Mouse (Mus musculus): ENCODE data around the gene Myo5a. TPM values are rescaled to one million over a fixed set of nuclear protein-coding genes. Genes with fewer than 3 reads are reported as not detected.

Myo5a gene
- polyA plus RNA-seq, 1 experiment from 2014 or later = 15.0 TPM

GRCm38 (mm10) chr9:75238179-75238578 lies 167.4 kb downstream of the Myo5a start:
- Histone ChIP-seq H3K4me2 (no peak overlapping the region), H3K4me1 (ENCODE audit: control insufficient read depth, insufficient read depth, low read length) (no peaks in the 10 kb centered on the region), H3K9me3 (replicated peaks; ENCODE audit: control insufficient read depth, low read length) (no peaks in the 10 kb centered on the region), H3K27me3 (ENCODE audit: control insufficient read depth, insufficient read depth, low read length) (peaks cover 8% of the 10 kb centered on the region), H3K27ac (ENCODE audit: low read depth, low read length) (no peak overlapping the region), H3K9ac (ENCODE audit: low read depth, low read length) (no peak overlapping the region), H3K4me3 (ENCODE audit: low read depth, low read length) (no peak overlapping the region), H3K36me3 (ENCODE audit: control insufficient read depth, insufficient read depth, low read length) (no peaks in the 10 kb centered on the region)
- ATAC-seq (replicated peaks; ENCODE audit: insufficient number of reproducible peaks, low FRiP score, low TSS enrichment) = no peak
- WGBS (ENCODE audit: insufficient replicate concordance) = 68% methylated on average over 3 of the region's 3 CpGs

GRCm38 (mm10) chr9:75243052-75243451 lies 172.2 kb downstream of the Myo5a start:
- Histone ChIP-seq H3K9me3 (replicated peaks; ENCODE audit: control insufficient read depth, low read length) (no peaks in the 10 kb centered on the region), H3K4me1 (ENCODE audit: control insufficient read depth, insufficient read depth, low read length) (peaks cover 5% of the 10 kb centered on the region), H3K9ac (ENCODE audit: low read depth, low read length) (no peak overlapping the region), H3K4me3 (ENCODE audit: low read depth, low read length) (no peak overlapping the region), H3K27ac (ENCODE audit: low read depth, low read length) (no peak overlapping the region), H3K27me3 (ENCODE audit: control insufficient read depth, insufficient read depth, low read length) (no peaks in the 10 kb centered on the region), H3K4me2 (no peak overlapping the region), H3K36me3 (ENCODE audit: control insufficient read depth, insufficient read depth, low read length) (no peaks in the 10 kb centered on the region)
- WGBS (ENCODE audit: insufficient replicate concordance) = 54% methylated on average over 6 of the region's 6 CpGs
- no peak for ATAC-seq (replicated peaks; ENCODE audit: insufficient number of reproducible peaks, low FRiP score, low TSS enrichment)

GRCm38 (mm10) chr9:75243730-75244406 lies 173.1 kb downstream of the Myo5a start:
- Histone ChIP-seq H3K36me3 (ENCODE audit: control insufficient read depth, insufficient read depth, low read length) (no peaks in the 10 kb centered on the region), H3K27ac (ENCODE audit: low read depth, low read length) (no peak overlapping the region), H3K9me3 (replicated peaks; ENCODE audit: control insufficient read depth, low read length) (no peaks in the 10 kb centered on the region), H3K27me3 (ENCODE audit: control insufficient read depth, insufficient read depth, low read length) (no peaks in the 10 kb centered on the region), H3K9ac (ENCODE audit: low read depth, low read length) (no peak overlapping the region), H3K4me2 (no peak overlapping the region), H3K4me3 (ENCODE audit: low read depth, low read length) (no peak overlapping the region), H3K4me1 (ENCODE audit: control insufficient read depth, insufficient read depth, low read length) (peaks cover 5% of the 10 kb centered on the region)
- WGBS (ENCODE audit: insufficient replicate concordance) = 14% methylated on average over 5 of the region's 5 CpGs
- ATAC-seq (replicated peaks; ENCODE audit: insufficient number of reproducible peaks, low FRiP score, low TSS enrichment) = no peak

- Histone ChIP-seq H3K4me2 (no peak overlapping the region), H3K9ac (ENCODE audit: low read depth, low read length) (no peak overlapping the region), H3K9me3 (replicated peaks; ENCODE audit: control insufficient read depth, low read length) (no peaks in the 10 kb centered on the region), H3K36me3 (ENCODE audit: control insufficient read depth, insufficient read depth, low read length) (no peaks in the 10 kb centered on the region), H3K27ac (ENCODE audit: low read depth, low read length) (no peak overlapping the region), H3K4me1 (ENCODE audit: control insufficient read depth, insufficient read depth, low read length) (peaks cover 5% of the 10 kb centered on the region), H3K4me3 (ENCODE audit: low read depth, low read length) (no peak overlapping the region), H3K27me3 (ENCODE audit: control insufficient read depth, insufficient read depth, low read length) (no peaks in the 10 kb centered on the region)
- WGBS (ENCODE audit: insufficient replicate concordance) = 71% methylated on average over 4 of the region's 4 CpGs
- no peak for ATAC-seq (replicated peaks; ENCODE audit: insufficient number of reproducible peaks, low FRiP score, low TSS enrichment)
Observed at GRCm38 (mm10) chr9:75244527-75244926, 173.7 kb downstream of the Myo5a start.

- no peak overlapping the region for H3K4me3 ChIP-seq (ENCODE audit: low read depth, low read length)
- no peaks in the 10 kb centered on the region for H3K36me3 ChIP-seq (ENCODE audit: control insufficient read depth, insufficient read depth, low read length)
- no peak overlapping the region for H3K4me2 ChIP-seq
- H3K4me1 ChIP-seq (ENCODE audit: control insufficient read depth, insufficient read depth, low read length) = peaks cover 5% of the 10 kb centered on the region
- ATAC-seq (replicated peaks; ENCODE audit: insufficient number of reproducible peaks, low FRiP score, low TSS enrichment) = no peak
- H3K27ac ChIP-seq (ENCODE audit: low read depth, low read length) = no peak overlapping the region
- H3K27me3 ChIP-seq (ENCODE audit: control insufficient read depth, insufficient read depth, low read length) = no peaks in the 10 kb centered on the region
- no peak overlapping the region for H3K9ac ChIP-seq (ENCODE audit: low read depth, low read length)
- no peaks in the 10 kb centered on the region for H3K9me3 ChIP-seq (replicated peaks; ENCODE audit: control insufficient read depth, low read length)
- 79% methylated on average over 13 of the region's 13 CpGs for WGBS (ENCODE audit: insufficient replicate concordance)
Observed at GRCm38 (mm10) chr9:75246080-75246930, 175.5 kb downstream of the Myo5a start.

GRCm38 (mm10) chr9:75247870-75248269 lies 177.1 kb downstream of the Myo5a start:
- Histone ChIP-seq H3K9me3 (replicated peaks; ENCODE audit: control insufficient read depth, low read length) (no peaks in the 10 kb centered on the region), H3K27ac (ENCODE audit: low read depth, low read length) (no peak overlapping the region), H3K9ac (ENCODE audit: low read depth, low read length) (no peak overlapping the region), H3K36me3 (ENCODE audit: control insufficient read depth, insufficient read depth, low read length) (no peaks in the 10 kb centered on the region), H3K4me1 (ENCODE audit: control insufficient read depth, insufficient read depth, low read length) (peaks cover 5% of the 10 kb centered on the region), H3K4me3 (ENCODE audit: low read depth, low read length) (no peak overlapping the region), H3K27me3 (ENCODE audit: control insufficient read depth, insufficient read depth, low read length) (no peaks in the 10 kb centered on the region), H3K4me2 (no peak overlapping the region)
- no peak for ATAC-seq (replicated peaks; ENCODE audit: insufficient number of reproducible peaks, low FRiP score, low TSS enrichment)
- 85% methylated on average over 6 of the region's 6 CpGs for WGBS (ENCODE audit: insufficient replicate concordance)

- Histone ChIP-seq H3K27me3 (ENCODE audit: control insufficient read depth, insufficient read depth, low read length) (no peaks in the 10 kb centered on the region), H3K4me3 (ENCODE audit: low read depth, low read length) (no peak overlapping the region), H3K4me2 (no peak overlapping the region), H3K9me3 (replicated peaks; ENCODE audit: control insufficient read depth, low read length) (no peaks in the 10 kb centered on the region), H3K4me1 (ENCODE audit: control insufficient read depth, insufficient read depth, low read length) (peaks cover 5% of the 10 kb centered on the region), H3K9ac (ENCODE audit: low read depth, low read length) (no peak overlapping the region), H3K36me3 (ENCODE audit: control insufficient read depth, insufficient read depth, low read length) (no peaks in the 10 kb centered on the region), H3K27ac (ENCODE audit: low read depth, low read length) (no peak overlapping the region)
- 71% methylated on average over 1 of the region's 1 CpGs for whole genome bisulfite sequencing (ENCODE audit: insufficient replicate concordance)
- ATAC-seq (replicated peaks; ENCODE audit: insufficient number of reproducible peaks, low FRiP score, low TSS enrichment) = no peak
Observed at GRCm38 (mm10) chr9:75248359-75248758, 177.5 kb downstream of the Myo5a start.

- no peak overlapping the region; the same call in 1 of the 2 replicates for H3K9ac ChIP-seq (ENCODE audit: low read depth, low read length)
- no peak overlapping the region for H3K4me3 ChIP-seq (ENCODE audit: low read depth, low read length)
Observed at GRCm38 (mm10) chr9:75248874-75249273, 178.1 kb downstream of the Myo5a start.

More at GRCm38 (mm10) chr9:75248874-75249273, 178.1 kb downstream of the Myo5a start:
- Histone ChIP-seq H3K27me3 (ENCODE audit: control insufficient read depth, insufficient read depth, low read length) (no peaks in the 10 kb centered on the region), H3K36me3 (ENCODE audit: control insufficient read depth, insufficient read depth, low read length) (no peaks in the 10 kb centered on the region), H3K4me2 (no peak overlapping the region), H3K9me3 (replicated peaks; ENCODE audit: control insufficient read depth, low read length) (no peaks in the 10 kb centered on the region), H3K27ac (ENCODE audit: low read depth, low read length) (no peak overlapping the region), H3K4me1 (ENCODE audit: control insufficient read depth, insufficient read depth, low read length) (peaks cover 2% of the 10 kb centered on the region)
- ATAC-seq (replicated peaks; ENCODE audit: insufficient number of reproducible peaks, low FRiP score, low TSS enrichment) = no peak

Measured in heart, embryonic 11.5 days (tissue).